Mouse (Mus musculus): Measurements from ENCODE around the gene Ifnar1.

Gene Ifnar1

GRCm38 (mm10) chr16:91461066-91461638 is 23.9 kb upstream of the Ifnar1 start:
- DNase-seq (ENCODE audit: low spot score): no peak

GRCm38 (mm10) chr16:91461773-91462181 is 23.3 kb upstream of the Ifnar1 start:
- no peak for DNase-seq (ENCODE audit: low spot score)

GRCm38 (mm10) chr16:91462644-91463043 is 22.4 kb upstream of the Ifnar1 start:
- DNase-seq (ENCODE audit: low spot score): no peak

GRCm38 (mm10) chr16:91463400-91463799 is 21.6 kb upstream of the Ifnar1 start:
- no peak for DNase-seq (ENCODE audit: low spot score)

- DNase-seq (ENCODE audit: low spot score): no peak
Observed at GRCm38 (mm10) chr16:91463836-91464400, 21.1 kb upstream of the Ifnar1 start.

GRCm38 (mm10) chr16:91464594-91465504 is 20.2 kb upstream of the Ifnar1 start:
- DNase-seq (ENCODE audit: low spot score): peak; percentile 95

- no peak for DNase-seq (ENCODE audit: low spot score)
Observed at GRCm38 (mm10) chr16:91465505-91466240, 19.4 kb upstream of the Ifnar1 start.

GRCm38 (mm10) chr16:91466566-91466965 is 18.5 kb upstream of the Ifnar1 start:
- no peak for DNase-seq (ENCODE audit: low spot score)

- DNase-seq (ENCODE audit: low spot score): no peak
Observed at GRCm38 (mm10) chr16:91470470-91470869, 14.6 kb upstream of the Ifnar1 start.

GRCm38 (mm10) chr16:91471481-91471880 is 13.6 kb upstream of the Ifnar1 start:
- DNase-seq (ENCODE audit: low spot score): no peak

- DNase-seq (ENCODE audit: low spot score): no peak
Observed at GRCm38 (mm10) chr16:91475753-91476152, 9.3 kb upstream of the Ifnar1 start.

GRCm38 (mm10) chr16:91478067-91478466 is 7.0 kb upstream of the Ifnar1 start:
- DNase-seq (ENCODE audit: low spot score): no peak

- no peak for DNase-seq (ENCODE audit: low spot score)
Observed at GRCm38 (mm10) chr16:91480517-91480916, 4.5 kb upstream of the Ifnar1 start.

GRCm38 (mm10) chr16:91484387-91484786 is 651 bp upstream of the Ifnar1 start:
- no peak for DNase-seq (ENCODE audit: low spot score)

- DNase-seq (ENCODE audit: low spot score): no peak
Observed at GRCm38 (mm10) chr16:91485841-91486240, 803 bp downstream of the Ifnar1 start.

- DNase-seq (ENCODE audit: low spot score): no peak
Observed at GRCm38 (mm10) chr16:91488066-91488465, 3.0 kb downstream of the Ifnar1 start.

- no peak for DNase-seq (ENCODE audit: low spot score)
Observed at GRCm38 (mm10) chr16:91490897-91491296, 5.9 kb downstream of the Ifnar1 start.

GRCm38 (mm10) chr16:91491473-91491872 is 6.4 kb downstream of the Ifnar1 start:
- no peak for DNase-seq (ENCODE audit: low spot score)

- no peak for DNase-seq (ENCODE audit: low spot score)
Observed at GRCm38 (mm10) chr16:91495501-91495900, 10.5 kb downstream of the Ifnar1 start.

GRCm38 (mm10) chr16:91496206-91496605 is 11.2 kb downstream of the Ifnar1 start:
- no peak for DNase-seq (ENCODE audit: low spot score)

GRCm38 (mm10) chr16:91496766-91497165 is 11.7 kb downstream of the Ifnar1 start:
- no peak for DNase-seq (ENCODE audit: low spot score)

GRCm38 (mm10) chr16:91498041-91498440 is 13.0 kb downstream of the Ifnar1 start:
- no peak for DNase-seq (ENCODE audit: low spot score)
